Mouse (Mus musculus): ENCODE measurements around the gene Pax5.
A peak's percentile ranks its signal among the peaks of the same experiment; 100 is the strongest.
"Not testable (repeated sequence)": the region's sequence is repeated elsewhere in the genome, so short reads cannot be mapped to it uniquely, and the experiment has no call there.

Pax5 gene

GRCm38 (mm10) chr4:44709740-44710700, at the start of gene Pax5:
Gene Pax5 (minus strand): TSS chr4:44710487.
- no peak for DNase-seq (ENCODE audit: low spot score)

DNA sequence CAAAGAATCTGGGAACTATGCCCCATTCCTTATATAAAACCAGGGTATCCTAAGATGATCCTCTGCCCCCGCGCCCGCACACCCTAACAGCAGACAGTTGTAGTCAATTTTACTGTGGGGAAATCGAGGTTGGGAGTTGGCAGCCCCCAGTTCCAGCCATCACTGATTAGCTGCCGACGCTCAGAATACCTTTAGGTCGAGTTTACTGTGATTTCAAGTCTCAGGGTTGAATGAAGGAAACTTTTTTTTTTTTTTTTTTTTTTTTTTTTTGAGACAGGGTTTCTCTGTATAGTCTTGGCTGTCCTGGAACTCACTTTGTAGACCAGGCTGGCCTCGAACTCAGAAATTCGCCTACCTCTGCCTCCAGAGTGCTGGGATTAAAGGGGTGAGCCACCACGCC, 46.8 kb upstream of the Pax5 start:
- DNase-seq (ENCODE audit: low spot score): not testable (repeated sequence)

DNA sequence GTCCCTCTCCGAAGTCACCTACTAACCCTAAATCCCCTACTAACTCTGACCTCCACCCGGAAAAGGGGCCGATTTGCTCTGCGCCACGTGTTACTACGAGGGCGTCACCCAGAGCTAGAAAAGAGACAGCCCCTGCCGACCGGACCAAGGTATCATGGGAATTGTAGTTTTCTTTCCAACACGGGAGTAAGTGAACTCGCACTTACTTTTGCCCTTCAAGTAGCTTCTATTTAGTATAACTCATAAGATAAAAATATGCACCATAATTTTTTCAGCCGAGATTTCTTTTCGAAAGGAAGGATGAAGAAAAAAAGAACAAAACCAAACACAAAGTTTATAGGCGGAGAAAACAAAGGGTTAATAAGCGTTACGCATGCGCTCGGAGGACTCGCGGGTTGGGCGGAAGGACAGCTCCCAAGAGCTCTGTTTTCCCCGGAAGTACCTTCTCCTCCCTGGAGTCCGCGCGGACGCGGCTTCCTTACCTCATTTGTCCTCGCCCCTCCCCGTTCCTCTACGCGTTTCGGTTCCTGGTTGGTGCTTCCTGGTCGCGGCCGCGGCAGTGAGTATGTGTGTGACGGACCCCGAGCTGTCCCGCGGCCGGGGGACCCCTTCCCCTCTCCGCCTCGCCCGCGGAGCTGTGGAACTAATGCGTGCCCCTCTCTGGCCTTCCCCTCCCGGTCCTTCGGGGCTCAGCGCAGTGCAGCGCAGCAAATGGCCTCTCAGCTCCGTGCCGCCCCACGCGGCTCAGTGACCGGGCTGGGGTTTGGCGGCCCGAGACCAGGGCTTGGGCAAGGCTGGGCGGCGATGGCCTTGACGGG, 46.1 kb upstream of the Pax5 start:
- DNase-seq (ENCODE audit: low spot score): peak; percentile 91

DNA sequence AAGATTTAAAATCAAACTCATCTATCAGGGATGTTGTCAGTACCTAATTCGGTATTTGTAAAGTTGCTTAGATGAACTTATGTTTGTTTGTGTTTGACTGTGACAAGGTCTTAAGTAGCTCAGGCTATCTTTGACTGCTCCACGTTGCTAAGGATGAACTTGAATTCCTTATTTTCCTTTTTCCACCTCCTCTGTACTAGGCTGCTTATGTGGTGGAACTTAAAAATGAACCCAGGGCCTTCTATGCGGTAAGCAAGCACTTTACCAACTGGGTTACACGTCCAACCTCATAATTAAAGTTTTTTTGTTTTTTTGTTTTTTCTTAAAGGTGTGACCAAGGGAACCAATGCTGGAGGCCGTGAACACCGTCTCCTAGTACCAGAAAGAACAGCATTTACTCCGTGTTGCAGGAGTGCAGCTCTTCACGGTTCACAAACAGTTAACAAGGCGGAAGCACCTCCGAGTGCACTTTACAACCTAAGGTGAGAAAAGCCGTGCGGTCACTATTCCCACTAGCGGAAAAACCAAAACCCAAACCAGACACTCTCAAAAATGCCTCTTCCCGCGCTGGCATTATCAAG, 45.4 kb upstream of the Pax5 start, which contains the start of gene Zcchc7:
Zcchc7 (plus strand) TSS at position 325 of the 581 bp plus-strand sequence.
- DNase-seq (ENCODE audit: low spot score): no peak

DNA sequence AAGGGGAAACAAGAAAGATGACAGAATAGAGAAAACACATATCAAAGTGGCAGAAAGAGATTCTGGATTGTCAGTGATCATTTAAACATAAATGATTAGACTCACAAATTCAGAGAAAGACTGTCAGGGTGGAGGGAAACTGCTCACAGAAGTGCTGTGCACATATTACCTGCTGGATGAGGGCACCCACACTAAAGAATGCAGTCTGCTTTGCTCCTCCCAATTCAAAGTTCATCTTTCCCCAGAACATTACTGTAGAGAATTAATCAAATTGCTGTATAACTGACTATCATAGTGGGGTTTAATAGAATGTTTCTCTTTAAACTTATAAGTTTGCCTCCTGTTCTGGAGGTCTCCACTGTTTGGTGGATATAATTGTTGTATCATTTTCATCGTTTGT, 30.2 kb upstream of the Pax5 start:
- no peak for DNase-seq (ENCODE audit: low spot score)

GRCm38 (mm10) chr4:44721237-44721636, 10.9 kb upstream of the Pax5 start:
- no peak for DNase-seq (ENCODE audit: low spot score)

- DNase-seq (ENCODE audit: low spot score): no peak
Observed at GRCm38 (mm10) chr4:44720046-44720445, 9.8 kb upstream of the Pax5 start.

DNA sequence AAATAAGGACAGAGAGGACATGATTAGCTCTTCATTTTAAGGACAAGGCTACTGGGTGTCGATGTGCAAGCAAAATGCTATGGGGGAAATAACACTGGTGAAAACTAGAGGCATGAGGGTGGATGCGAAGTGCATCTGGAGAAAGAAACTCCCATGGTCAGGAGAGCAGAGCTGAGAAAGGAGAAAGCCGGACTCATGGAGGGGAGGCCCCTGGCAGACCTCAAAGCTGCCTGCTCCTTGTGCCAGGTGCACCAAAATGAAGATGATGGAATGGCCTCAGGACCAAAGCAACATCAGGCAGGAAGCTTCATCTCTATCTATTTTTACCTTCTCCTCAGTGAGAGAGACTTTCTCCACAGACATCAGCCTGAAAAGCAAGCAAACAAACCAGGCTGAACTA, 7.4 kb upstream of the Pax5 start:
- no peak for DNase-seq (ENCODE audit: low spot score)

- no peak for DNase-seq (ENCODE audit: low spot score)
Observed at GRCm38 (mm10) chr4:44716391-44716790, 6.1 kb upstream of the Pax5 start.

- no peak for DNase-seq (ENCODE audit: low spot score)
Observed at GRCm38 (mm10) chr4:44715621-44716160, 5.4 kb upstream of the Pax5 start.

DNA sequence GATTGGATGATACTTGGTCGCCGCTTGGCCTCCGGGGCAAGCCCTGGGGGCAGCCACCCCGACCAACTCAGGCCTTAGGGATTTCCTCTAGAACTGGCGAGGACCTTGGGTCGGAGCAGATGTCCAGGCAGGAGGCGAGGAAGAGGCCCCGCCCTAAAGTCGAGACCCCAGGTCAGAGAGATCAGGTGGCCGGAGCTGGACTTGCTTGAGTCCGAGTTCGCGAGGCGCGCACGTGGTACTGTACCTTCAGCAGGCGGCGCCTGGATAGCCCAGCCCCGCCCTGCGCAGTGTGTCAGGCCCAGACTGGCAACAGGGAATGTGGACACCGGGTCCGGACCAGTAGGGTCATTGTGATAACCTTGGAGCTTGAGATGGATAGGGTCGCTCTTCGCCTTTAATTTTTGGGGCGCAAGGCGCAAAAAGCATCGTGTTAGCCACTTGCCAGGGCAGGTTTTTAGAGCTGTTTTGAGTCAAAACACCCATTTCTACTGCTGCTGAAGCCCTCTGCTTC, 3.9 kb upstream of the Pax5 start:
- no peak for DNase-seq (ENCODE audit: low spot score)

- DNase-seq (ENCODE audit: low spot score): no peak
Observed at GRCm38 (mm10) chr4:44713554-44714051, 3.3 kb upstream of the Pax5 start.

DNA sequence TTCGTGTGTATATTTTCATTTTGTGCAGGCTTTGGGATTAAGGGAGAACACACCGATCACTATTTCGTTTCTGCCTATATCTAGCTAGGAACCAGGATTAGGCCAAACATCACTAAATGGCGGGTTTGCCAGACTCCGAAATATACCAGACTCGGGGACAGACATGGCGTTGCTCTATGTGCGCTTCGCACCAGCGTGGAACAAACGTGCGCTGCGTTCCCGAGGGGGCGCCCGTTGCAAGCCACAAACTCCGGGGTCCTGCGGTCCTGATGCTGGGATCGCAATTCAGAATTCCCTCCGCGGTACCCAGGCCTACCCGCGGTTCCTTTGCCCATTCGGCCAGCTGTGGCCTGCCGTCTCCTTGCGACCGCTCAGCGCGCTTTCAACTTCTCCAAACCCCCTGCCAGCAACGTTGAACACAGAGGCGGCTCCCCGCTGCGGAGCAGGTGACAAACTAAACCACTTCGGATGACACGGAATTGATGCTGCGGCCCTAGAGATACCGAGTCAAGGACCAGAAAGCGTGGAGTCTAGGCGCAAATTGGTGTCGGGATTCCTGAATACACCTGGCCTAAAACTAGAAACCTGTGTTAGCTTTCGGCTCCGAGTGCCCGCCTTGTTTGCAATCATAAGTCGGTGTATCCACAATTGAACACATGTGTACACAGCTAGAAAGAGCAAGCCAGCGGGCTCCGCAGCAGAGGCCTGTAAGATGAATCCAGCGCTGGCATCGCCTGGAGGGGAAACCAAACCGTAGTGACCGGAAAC, 2.7 kb upstream of the Pax5 start:
- no peak for DNase-seq (ENCODE audit: low spot score)

GRCm38 (mm10) chr4:44712051-44712700, 1.9 kb upstream of the Pax5 start:
- DNase-seq (ENCODE audit: low spot score): no peak

DNA sequence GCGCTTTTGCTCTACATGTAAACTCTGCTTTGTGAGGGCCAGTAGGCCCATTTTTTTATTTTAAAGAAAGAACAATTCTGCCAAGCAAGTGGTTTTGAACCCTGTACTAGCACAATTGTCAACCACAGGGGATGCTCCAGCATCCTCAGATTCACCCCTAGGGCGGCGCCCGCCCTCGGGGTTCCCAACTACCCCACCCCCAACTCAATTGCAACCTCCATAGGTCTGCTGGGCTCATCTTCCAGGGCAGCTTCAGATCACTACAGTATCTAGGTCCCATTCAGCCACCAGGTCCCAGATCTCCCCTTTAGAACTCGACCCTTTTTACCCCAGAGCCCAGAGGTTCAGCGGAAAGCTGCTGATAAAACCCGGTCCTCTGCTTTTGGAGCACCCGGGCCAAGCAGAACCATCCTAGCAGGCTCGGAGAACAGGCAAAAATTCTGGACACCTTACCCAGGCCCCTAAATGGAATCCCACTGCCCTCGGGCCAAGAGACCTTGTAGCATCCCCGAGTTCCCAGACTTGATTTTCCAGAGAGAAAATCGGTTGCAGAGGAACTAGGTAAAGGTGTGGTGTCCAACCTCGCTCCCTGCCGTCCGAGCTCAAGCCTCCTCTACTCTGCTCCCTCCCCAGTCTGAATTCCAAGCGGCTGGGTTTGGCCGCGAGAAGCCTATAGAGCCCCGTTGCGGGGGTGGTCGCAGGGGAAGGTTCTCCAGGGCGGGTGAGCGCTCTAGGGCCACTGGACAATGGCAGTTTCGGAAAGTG, 1.0 kb upstream of the Pax5 start:
- no peak for DNase-seq (ENCODE audit: low spot score)

DNA sequence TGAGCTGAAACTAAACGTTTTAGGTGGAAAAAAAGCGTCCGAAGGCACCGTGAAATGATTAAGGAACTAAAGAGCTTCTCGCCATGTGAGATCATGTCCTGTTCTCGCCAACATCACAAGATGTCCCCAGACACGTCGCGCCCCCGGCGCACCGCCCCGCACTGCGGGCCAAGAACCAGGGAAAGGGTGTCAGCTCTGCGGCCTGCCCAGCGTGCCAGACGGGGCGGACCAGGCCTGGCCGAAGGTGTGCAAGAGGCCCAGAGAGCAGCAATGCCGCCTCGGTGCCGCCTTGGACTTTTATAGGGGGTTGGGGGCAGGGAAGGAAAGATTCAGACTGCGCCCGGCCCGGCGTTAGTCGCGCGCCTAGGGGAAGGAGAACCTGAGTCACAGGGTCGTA, 412 bp upstream of the Pax5 start:
- DNase-seq (ENCODE audit: low spot score): no peak

DNA sequence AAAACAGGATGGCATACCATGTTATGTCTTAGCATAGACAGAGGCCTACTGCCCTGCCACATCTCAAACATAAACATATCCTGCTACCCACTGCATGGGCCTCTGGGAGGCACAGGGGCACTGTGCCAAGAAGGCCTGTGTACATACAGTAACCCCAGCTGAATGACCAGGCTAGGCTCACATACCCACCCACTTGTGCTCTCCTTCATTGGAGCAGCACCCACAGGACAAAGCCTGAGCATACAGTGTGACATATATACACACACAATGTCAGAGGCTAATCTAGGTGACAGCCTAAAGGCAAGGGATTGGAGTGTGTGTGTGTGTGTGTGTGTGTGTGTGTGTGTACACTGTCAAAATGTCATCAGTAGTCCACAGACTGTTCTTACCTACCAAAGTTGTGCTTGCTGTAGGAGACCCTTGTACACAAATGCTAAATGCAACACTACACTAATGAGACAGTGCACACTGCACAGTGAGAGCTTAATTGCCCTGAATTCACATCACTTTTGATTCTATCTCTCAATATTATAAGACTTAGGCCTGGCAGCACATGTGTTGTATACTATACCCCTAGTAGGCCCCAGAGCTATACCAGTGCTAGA, 1.1 kb downstream of the Pax5 start:
- no peak for DNase-seq (ENCODE audit: low spot score)

- DNase-seq (ENCODE audit: low spot score): no peak
Observed at GRCm38 (mm10) chr4:44708311-44708710, 2.0 kb downstream of the Pax5 start.

GRCm38 (mm10) chr4:44706865-44707264, 3.4 kb downstream of the Pax5 start:
- no peak for DNase-seq (ENCODE audit: low spot score)

All from ovary, postnatal 36 days (tissue).